Mouse (Mus musculus): ENCODE measurements at regions not wholly inside any gene's neighbourhood (a gene's known extent, or its start where the extent isn't known, plus 50 kb on each side); places are given as distances from the start of the nearest gene placed in this dataset.
"Not testable (repeated sequence)": the region's sequence is repeated elsewhere in the genome, so short reads cannot be mapped to it uniquely, and the experiment has no call there.

- in situ Hi-C loops (cut with MboI, MseI), result no loop called here
Observed at GRCm38 (mm10) chr17:85886237-85886636, 198.2 kb upstream of the Six2 start.

- in situ Hi-C loops (cut with MboI, MseI), result no loop called here
Observed at GRCm38 (mm10) chr17:85881636-85882170, 193.6 kb upstream of the Six2 start.

GRCm38 (mm10) chr17:85881046-85881445, 193.0 kb upstream of the Six2 start:
- in situ Hi-C loops (cut with MboI, MseI), result no loop called here

GRCm38 (mm10) chr17:85877426-85877825, 189.4 kb upstream of the Six2 start:
- in situ Hi-C loops (cut with MboI, MseI), result loop anchor here (5.0 kb wide), 1 partner anchor 195 kb away; no protein-coding TSS in a partner anchor

GRCm38 (mm10) chr17:85876853-85877252, 188.8 kb upstream of the Six2 start:
- in situ Hi-C loops (cut with MboI, MseI), result loop anchor here (5.0 kb wide), 1 partner anchor 195 kb away; no protein-coding TSS in a partner anchor

- in situ Hi-C loops (cut with MboI, MseI), result no loop called here
Observed at GRCm38 (mm10) chr17:85873853-85874586, 185.9 kb upstream of the Six2 start.

- in situ Hi-C loops (cut with MboI, MseI), result no loop called here
Observed at GRCm38 (mm10) chr17:85872903-85873413, 184.9 kb upstream of the Six2 start.

GRCm38 (mm10) chr17:85870406-85870805, 182.3 kb upstream of the Six2 start:
- in situ Hi-C loops (cut with MboI, MseI), result no loop called here

- in situ Hi-C loops (cut with MboI, MseI), result loop anchor here (10.0 kb wide), 1 partner anchor 64 kb away; no protein-coding TSS in a partner anchor
Observed at GRCm38 (mm10) chr17:85869179-85869578, 181.1 kb upstream of the Six2 start.

- in situ Hi-C loops (cut with MboI, MseI), result loop anchor here (10.0 kb wide), 1 partner anchor 63 kb away; no protein-coding TSS in a partner anchor
Observed at GRCm38 (mm10) chr17:85867945-85868616, 180.0 kb upstream of the Six2 start.

- in situ Hi-C loops (cut with MboI, MseI), result loop anchor here (10.0 kb wide), 1 partner anchor 62 kb away; no protein-coding TSS in a partner anchor
Observed at GRCm38 (mm10) chr17:85866581-85866980, 178.5 kb upstream of the Six2 start.

GRCm38 (mm10) chr17:85865940-85866339, 177.9 kb upstream of the Six2 start:
- in situ Hi-C loops (cut with MboI, MseI), result loop anchor here (10.0 kb wide), 1 partner anchor 61 kb away; no protein-coding TSS in a partner anchor

GRCm38 (mm10) chr17:85861328-85861727, 173.3 kb upstream of the Six2 start:
- in situ Hi-C loops (cut with MboI, MseI), result loop anchor here (10.0 kb wide), 1 partner anchor 57 kb away; no protein-coding TSS in a partner anchor

- in situ Hi-C loops (cut with MboI, MseI), result loop anchor here (10.0 kb wide), 1 partner anchor 56 kb away; no protein-coding TSS in a partner anchor
Observed at GRCm38 (mm10) chr17:85860797-85861196, 172.7 kb upstream of the Six2 start.

- in situ Hi-C loops (cut with MboI, MseI), result loop anchor here (10.0 kb wide), 1 partner anchor 55 kb away; no protein-coding TSS in a partner anchor
Observed at GRCm38 (mm10) chr17:85859926-85860707, 172.0 kb upstream of the Six2 start.

- in situ Hi-C loops (cut with MboI, MseI), result no loop called here
Observed at GRCm38 (mm10) chr17:85858516-85858915, 170.4 kb upstream of the Six2 start.

GRCm38 (mm10) chr17:85857705-85858472, 169.8 kb upstream of the Six2 start:
- in situ Hi-C loops (cut with MboI, MseI), result no loop called here

GRCm38 (mm10) chr17:85856894-85857293, 168.8 kb upstream of the Six2 start:
- in situ Hi-C loops (cut with MboI, MseI), result not testable (repeated sequence)

GRCm38 (mm10) chr17:85853156-85853555, 165.1 kb upstream of the Six2 start:
- in situ Hi-C loops (cut with MboI, MseI), result no loop called here

- in situ Hi-C loops (cut with MboI, MseI), result no loop called here
Observed at GRCm38 (mm10) chr17:85848526-85848925, 160.5 kb upstream of the Six2 start.
